Mouse (Mus musculus) embryonic facial prominence, embryonic 13.5 days (tissue): ENCODE results near the gene Cutal. TPM values are rescaled to one million over a fixed set of nuclear protein-coding genes. Genes with fewer than 3 reads are reported as not detected.
A peak's percentile ranks its signal among the peaks of the same experiment; 100 is the strongest.
"Not testable (repeated sequence)": the region's sequence is repeated elsewhere in the genome, so short reads cannot be mapped to it uniquely, and the experiment has no call there.

ENCODE experiments used
- ATAC-seq: fragments of 200-750 bp; cut with Nextera tagmentation; 2 replicates; pipeline ENCODE4 v1.8.0; 2017; ENCODE audit warnings: low read depth; ENCODE audit not compliant: insufficient number of reproducible peaks, insufficient read depth, low FRiP score, low TSS enrichment
- H3K27ac ChIP-seq: fragments of 300-500 bp; sonication (generic); 2 replicates; pipeline ENCODE4 v1.5.1; 2015; ENCODE audit warnings: moderate library complexity, mild to moderate bottlenecking, inconsistent platforms
- H3K27me3 ChIP-seq: fragments of 300-500 bp; sonication (generic); 2 replicates; pipeline ENCODE4 v1.6.1; 2015; ENCODE audit warnings: mild to moderate bottlenecking, inconsistent platforms
- H3K36me3 ChIP-seq: fragments of 300-500 bp; sonication (generic); 2 replicates; pipeline ENCODE4 v1.6.1; 2015; ENCODE audit warnings: mild to moderate bottlenecking, inconsistent platforms
- H3K4me1 ChIP-seq: fragments of 300-500 bp; sonication (generic); 2 replicates; pipeline ENCODE4 v1.6.1; 2015; ENCODE audit warnings: inconsistent platforms
- H3K4me2 ChIP-seq: fragments of 300-500 bp; sonication (generic); 2 replicates; pipeline ENCODE4 v1.6.1; 2015; ENCODE audit warnings: moderate library complexity, mild to moderate bottlenecking, inconsistent platforms
- H3K4me3 ChIP-seq: fragments of 300-500 bp; sonication (generic); 2 replicates; pipeline ENCODE4 v1.5.1; 2015; ENCODE audit warnings: mild to moderate bottlenecking, inconsistent platforms
- H3K9ac ChIP-seq: fragments of 300-500 bp; sonication (generic); 2 replicates; pipeline ENCODE4 v1.6.1; 2015; ENCODE audit warnings: mild to moderate bottlenecking, inconsistent platforms
- H3K9me3 ChIP-seq: fragments of 300-500 bp; sonication (generic); 2 replicates; pipeline ENCODE4 v1.6.1; 2016; ENCODE audit warnings: inconsistent platforms
- WGBS: fragments of 180-500 bp; shearing (Covaris S2); methylation state at CpG from one replicate; pipeline ENCODE4 v1.1.7; 2015; ENCODE audit warnings: mixed read lengths; 5-methylcytosine and 5-hydroxymethylcytosine counted together
- polyA plus RNA-seq: library from polyadenylated mRNA; unstranded; fragments of >200 nt; fragmentation: Nextera tagmentation; extraction: Ambion mirVana; gene quantifications from 2 replicates; pipeline ENCODE4 v1.2.1, GENCODE M21; 2015

Gene Cutal
- polyA plus RNA-seq: 0.15 TPM in 2 replicates

- peaks cover 17% of the 10 kb centered on the region for H3K4me1 ChIP-seq
- peaks cover 58% of the 10 kb centered on the region for H3K27me3 ChIP-seq
- no peak within 1 kb of the TSS for H3K27ac ChIP-seq
- H3K4me2 ChIP-seq: peak within 1 kb of the TSS; percentile 39
- no peaks in the 10 kb centered on the region for H3K36me3 ChIP-seq
- peak within 1 kb of the TSS; percentile 41; the same call in 1 of the 2 replicates for H3K9ac ChIP-seq
- no peak for ATAC-seq
- peak within 1 kb of the TSS; percentile 9; the same call in 1 of the 2 replicates for H3K4me3 ChIP-seq
- H3K9me3 ChIP-seq: no peaks in the 10 kb centered on the region
- 4% methylated on average over 14 of the region's 14 CpGs for WGBS
Measured at GRCm38 (mm10) chr2:34874271-34874670, at the start of gene Cutal. TSS of gene Cutal (plus strand) at chr2:34874396.

- H3K4me3 ChIP-seq: peak within 1 kb of the TSS; percentile 98
- H3K9ac ChIP-seq: peak within 1 kb of the TSS; percentile 98
- H3K9me3 ChIP-seq: 0 out of 2 replicates have a peak, but pooled peaks cover 4% of the 10 kb centered on the region
- peak; percentile 88 for ATAC-seq
- H3K4me1 ChIP-seq: peaks cover 19% of the 10 kb centered on the region
- 0 out of 2 replicates have a peak, but pooled peaks cover 2% of the 10 kb centered on the region for H3K27me3 ChIP-seq
- H3K27ac ChIP-seq: peak within 1 kb of the TSS; percentile 75
- H3K4me2 ChIP-seq: peak within 1 kb of the TSS; percentile 92
- H3K36me3 ChIP-seq: peaks cover 18% of the 10 kb centered on the region
- WGBS: under 1% methylated on average over 51 of the region's 57 CpGs
Measured at GRCm38 (mm10) chr2:34825827-34826459, 48.3 kb upstream of the Cutal start, which contains the start of gene Fbxw2. TSS of gene Fbxw2 (minus strand) at chr2:34826311.

DNA sequence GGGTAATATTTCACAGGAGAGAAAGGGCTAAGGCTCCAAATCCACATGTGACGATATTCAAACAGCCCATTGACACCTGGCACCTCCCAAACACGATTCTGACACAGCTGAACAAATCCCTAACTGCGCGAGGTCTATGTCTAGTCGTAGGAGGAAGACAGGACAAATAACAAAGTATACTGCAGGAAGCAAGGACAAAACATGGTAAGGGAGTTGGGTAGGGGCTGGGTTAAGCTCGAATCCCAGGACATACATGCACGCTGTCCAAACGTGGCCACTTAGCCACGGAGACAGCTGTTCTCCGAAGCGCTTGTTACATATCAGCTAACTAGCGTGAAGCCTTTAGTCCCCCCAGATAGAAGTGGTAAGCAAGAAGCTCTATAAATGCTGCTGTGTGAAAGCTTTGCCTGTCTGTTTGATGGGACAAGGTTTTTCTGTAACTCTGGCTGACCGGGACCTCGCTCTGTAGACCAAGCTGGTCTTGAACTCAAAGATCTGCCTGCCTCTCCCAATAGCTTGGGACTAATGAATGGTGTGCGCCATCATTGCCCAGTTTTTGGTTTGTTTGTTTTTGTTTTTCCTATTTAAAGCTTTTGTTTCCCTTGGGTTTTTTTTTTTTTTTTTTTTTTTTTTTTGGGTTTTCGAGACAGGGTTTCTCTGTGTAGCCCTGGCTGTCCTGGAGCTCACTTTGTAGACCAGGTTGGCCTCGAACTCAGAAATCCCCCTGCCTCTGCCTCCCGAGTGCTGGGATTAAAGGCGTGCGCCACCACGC, 47.5 kb upstream of the Cutal start:
- 36% methylated on average over 20 of the region's 21 CpGs for WGBS
- Histone ChIP-seq H3K4me3 (peak overlapping the region; percentile 98), H3K9ac (peak overlapping the region; percentile 98), H3K4me1 (peaks cover 19% of the 10 kb centered on the region), H3K4me2 (peak overlapping the region; percentile 92), H3K36me3 (peaks cover 14% of the 10 kb centered on the region), H3K27me3 (0 out of 2 replicates have a peak, but pooled peaks cover 2% of the 10 kb centered on the region), H3K9me3 (0 out of 2 replicates have a peak, but pooled peaks cover 4% of the 10 kb centered on the region), H3K27ac (peak overlapping the region; percentile 75)
- no peak for ATAC-seq

- Histone ChIP-seq H3K4me1 (peaks cover 19% of the 10 kb centered on the region), H3K4me3 (no peak overlapping the region), H3K27ac (no peak overlapping the region), H3K4me2 (no peak overlapping the region), H3K9me3 (0 out of 2 replicates have a peak, but pooled peaks cover 4% of the 10 kb centered on the region), H3K9ac (no peak overlapping the region), H3K27me3 (0 out of 2 replicates have a peak, but pooled peaks cover 2% of the 10 kb centered on the region), H3K36me3 (peaks cover 5% of the 10 kb centered on the region)
- no peak for ATAC-seq
- 88% methylated on average over 4 of the region's 4 CpGs for WGBS
Measured at GRCm38 (mm10) chr2:34827591-34827990, 46.6 kb upstream of the Cutal start.

DNA sequence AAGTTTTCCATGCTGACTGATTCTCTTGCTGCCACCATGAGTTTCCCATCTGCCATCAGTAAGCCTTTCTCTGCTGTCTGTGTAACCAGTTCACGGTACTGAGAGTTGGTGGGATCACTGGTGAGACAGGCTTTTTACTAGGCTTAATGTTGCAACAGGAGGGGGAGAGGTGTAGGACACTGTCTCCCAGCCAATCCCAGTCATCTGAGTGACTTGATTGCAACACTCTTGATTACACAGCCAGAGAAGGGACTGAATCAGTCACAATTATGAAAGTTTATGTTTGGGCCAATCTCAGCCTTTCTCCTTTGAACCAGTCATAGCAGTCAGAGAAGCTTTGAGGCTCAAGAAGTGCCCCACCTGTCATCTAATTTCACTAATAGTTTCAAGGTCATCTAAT, 46.2 kb upstream of the Cutal start:
- H3K4me1 ChIP-seq: peaks cover 19% of the 10 kb centered on the region
- ATAC-seq: no peak
- no peak overlapping the region for H3K27ac ChIP-seq
- H3K4me2 ChIP-seq: no peak overlapping the region
- H3K36me3 ChIP-seq: 0 out of 2 replicates have a peak, but pooled peaks cover 3% of the 10 kb centered on the region
- 0 out of 2 replicates have a peak, but pooled peaks cover 2% of the 10 kb centered on the region for H3K27me3 ChIP-seq
- 0 out of 2 replicates have a peak, but pooled peaks cover 4% of the 10 kb centered on the region for H3K9me3 ChIP-seq
- H3K9ac ChIP-seq: no peak overlapping the region
- WGBS: 90% methylated on average over 1 of the region's 1 CpGs
- no peak overlapping the region for H3K4me3 ChIP-seq

DNA sequence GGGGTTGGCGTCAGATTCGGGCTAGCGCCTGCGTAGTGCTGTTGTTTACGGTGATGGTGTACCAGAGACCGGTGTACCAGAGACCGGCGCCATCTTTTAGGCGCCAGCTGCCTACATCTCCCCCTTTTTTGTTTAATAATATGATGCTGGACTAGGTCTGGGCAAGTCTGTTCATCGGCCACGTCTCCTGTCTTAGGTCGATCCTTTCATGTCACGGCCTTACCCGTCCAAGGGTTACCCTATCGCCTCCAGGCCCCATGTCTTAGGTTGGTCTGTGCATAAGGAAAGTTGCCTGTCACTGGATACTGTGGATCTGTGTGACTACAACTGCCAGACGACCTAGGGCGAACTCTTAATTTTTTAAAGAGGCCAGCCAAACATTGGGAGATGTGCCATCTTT, 44.1 kb upstream of the Cutal start:
- not testable (repeated sequence) for H3K9me3 ChIP-seq, H3K4me3 ChIP-seq, H3K9ac ChIP-seq, H3K36me3 ChIP-seq, H3K27me3 ChIP-seq, ATAC-seq, H3K4me1 ChIP-seq, H3K27ac ChIP-seq, H3K4me2 ChIP-seq
- 94% methylated on average over 17 of the region's 17 CpGs for WGBS

GRCm38 (mm10) chr2:34832766-34833457, 41.3 kb upstream of the Cutal start, which contains the start of gene Gm34653:
TSS of gene Gm34653 (plus strand) at chr2:34833007.
- not testable (repeated sequence) for H3K4me1 ChIP-seq, H3K4me3 ChIP-seq, H3K36me3 ChIP-seq, H3K9ac ChIP-seq, ATAC-seq, H3K4me2 ChIP-seq, H3K9me3 ChIP-seq, H3K27me3 ChIP-seq, H3K27ac ChIP-seq
- 66% methylated on average over 11 of the region's 11 CpGs for WGBS

- 0 out of 2 replicates have a peak, but pooled peaks cover 4% of the 10 kb centered on the region for H3K9me3 ChIP-seq
- H3K4me2 ChIP-seq: no peak overlapping the region
- no peak overlapping the region for H3K4me3 ChIP-seq
- no peak overlapping the region for H3K9ac ChIP-seq
- H3K27me3 ChIP-seq: 0 out of 2 replicates have a peak, but pooled peaks cover 3% of the 10 kb centered on the region
- H3K4me1 ChIP-seq: no peaks in the 10 kb centered on the region
- no peak for ATAC-seq
- WGBS: 90% methylated on average over 17 of the region's 17 CpGs
- no peaks in the 10 kb centered on the region for H3K36me3 ChIP-seq
- no peak overlapping the region for H3K27ac ChIP-seq
Measured at GRCm38 (mm10) chr2:34833624-34834023, 40.6 kb upstream of the Cutal start.

DNA sequence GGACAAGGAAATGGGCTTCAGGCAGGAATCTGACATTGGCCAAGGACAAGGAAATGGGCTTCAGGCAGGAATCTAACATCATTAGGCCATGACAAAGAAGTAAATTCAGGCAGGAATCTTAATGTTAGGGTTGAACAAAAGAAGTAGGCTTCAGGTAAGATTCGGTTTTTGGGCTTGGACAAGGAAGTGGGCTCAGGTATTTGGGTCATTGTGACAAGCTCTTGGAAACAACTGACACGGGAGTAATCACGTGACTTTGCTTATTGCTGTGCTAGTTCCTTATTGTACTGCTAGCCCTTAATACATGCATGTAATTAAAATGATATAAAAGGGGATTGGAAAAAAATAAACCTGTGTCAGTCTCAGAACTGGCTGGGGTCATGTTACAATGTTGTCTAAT, 38.5 kb upstream of the Cutal start:
- no peaks in the 10 kb centered on the region for H3K36me3 ChIP-seq
- no peak overlapping the region for H3K4me3 ChIP-seq
- no peak for ATAC-seq
- 0 out of 2 replicates have a peak, but pooled peaks cover 3% of the 10 kb centered on the region for H3K27me3 ChIP-seq
- no peak overlapping the region for H3K4me2 ChIP-seq
- H3K4me1 ChIP-seq: no peaks in the 10 kb centered on the region
- H3K9ac ChIP-seq: no peak overlapping the region
- H3K9me3 ChIP-seq: no peaks in the 10 kb centered on the region
- 74% methylated on average over 3 of the region's 3 CpGs for WGBS
- H3K27ac ChIP-seq: no peak overlapping the region

GRCm38 (mm10) chr2:34840143-34840542, 34.1 kb upstream of the Cutal start:
- not testable (repeated sequence) for ATAC-seq, H3K36me3 ChIP-seq, H3K9ac ChIP-seq, H3K4me1 ChIP-seq, H3K27me3 ChIP-seq, H3K27ac ChIP-seq, H3K4me2 ChIP-seq, H3K4me3 ChIP-seq, H3K9me3 ChIP-seq
- WGBS: 80% methylated on average over 5 of the region's 5 CpGs

DNA sequence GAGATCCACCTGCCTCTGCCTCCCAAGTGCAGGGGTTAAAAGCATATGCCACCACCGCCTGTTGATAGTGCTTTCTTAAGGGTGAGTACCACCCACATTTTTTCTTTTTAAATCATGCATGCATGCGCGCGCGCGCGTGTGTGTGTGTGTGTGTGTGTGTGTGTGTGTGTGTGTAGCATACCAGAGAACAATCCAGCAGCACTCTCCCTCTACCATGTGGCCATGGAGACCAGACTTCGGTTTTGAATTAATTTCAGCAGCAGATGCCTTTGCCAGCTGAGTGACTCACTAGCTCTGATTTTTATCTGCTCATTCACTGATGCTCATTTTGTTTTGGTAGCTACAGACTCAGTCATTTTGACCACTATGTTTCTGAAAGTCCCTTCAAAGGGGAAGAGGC, 32.5 kb upstream of the Cutal start:
- 83% methylated on average over 8 of the region's 8 CpGs for WGBS
- no peaks in the 10 kb centered on the region for H3K9me3 ChIP-seq
- no peak overlapping the region for H3K9ac ChIP-seq
- H3K4me1 ChIP-seq: no peaks in the 10 kb centered on the region
- no peaks in the 10 kb centered on the region for H3K27me3 ChIP-seq
- H3K4me2 ChIP-seq: no peak overlapping the region
- H3K4me3 ChIP-seq: no peak overlapping the region
- H3K36me3 ChIP-seq: no peaks in the 10 kb centered on the region
- no peak for ATAC-seq
- H3K27ac ChIP-seq: no peak overlapping the region
